Mouse (Mus musculus): ENCODE data around the gene Znrf1. TPM values are rescaled to one million over a fixed set of nuclear protein-coding genes. Genes with fewer than 3 reads are reported as not detected.

Znrf1 gene
- polyA plus RNA-seq, 1 experiment from 2014 or later: 33.8 TPM

GRCm38 (mm10) chr8:111545406-111546156, 9.7 kb downstream of the Znrf1 start:
- peaks cover 4 to 20% of the 10 kb centered on the region in 2 experiments; a peak in 3 of 4 replicates for H3K4me1 ChIP-seq (ENCODE audit: control insufficient read depth in 2 of 2, insufficient read depth in 2 of 2, low read length in 2 of 2)
- WGBS: 75% methylated on average over 8 of the region's 8 CpGs
- no peak overlapping the region for H3K4me3 ChIP-seq (ENCODE audit: control insufficient read depth in 1 of 2, insufficient read depth in 1 of 2, low read depth in 1 of 2, low read length in 2 of 2)
- no peaks in the 10 kb centered on the region for H3K36me3 ChIP-seq (ENCODE audit: control insufficient read depth, insufficient read depth, low read length)
- no peak overlapping the region for H3K27ac ChIP-seq (replicated peaks in 1 of 2; ENCODE audit: control insufficient read depth in 1 of 2, insufficient read depth in 1 of 2, low read depth in 2 of 2, low read length in 2 of 2)
- no peak for ATAC-seq (ENCODE audit: insufficient number of reproducible peaks, insufficient read depth, low FRiP score, low read depth)
- no peaks in the 10 kb centered on the region for H3K27me3 ChIP-seq (ENCODE audit: control insufficient read depth, insufficient read depth, low read length)
- no peak overlapping the region for H3K4me2 ChIP-seq (ENCODE audit: low read length)
- H3K9ac ChIP-seq (ENCODE audit: low read length): no peak overlapping the region
- H3K9me3 ChIP-seq (ENCODE audit: control insufficient read depth, low read length): no peaks in the 10 kb centered on the region

- peaks cover 4 to 20% of the 10 kb centered on the region in 2 experiments; a peak in 3 of 4 replicates for H3K4me1 ChIP-seq (ENCODE audit: control insufficient read depth in 2 of 2, insufficient read depth in 2 of 2, low read length in 2 of 2)
These were observed 11.2 kb downstream of the Znrf1 start for GRCm38 (mm10) chr8:111547144-111547543.

GRCm38 (mm10) chr8:111548201-111548600, 12.3 kb downstream of the Znrf1 start:
- Histone ChIP-seq H3K27ac (replicated peaks in 1 of 2; ENCODE audit: control insufficient read depth in 1 of 2, insufficient read depth in 1 of 2, low read depth in 2 of 2, low read length in 2 of 2) (no peak overlapping the region), H3K4me1 (ENCODE audit: control insufficient read depth in 2 of 2, insufficient read depth in 2 of 2, low read length in 2 of 2) (peaks cover 2 to 25% of the 10 kb centered on the region in 2 experiments; a peak in 3 of 4 replicates), H3K4me3 (ENCODE audit: control insufficient read depth in 1 of 2, insufficient read depth in 1 of 2, low read depth in 1 of 2, low read length in 2 of 2) (no peak overlapping the region), H3K9ac (ENCODE audit: low read length) (no peak overlapping the region), H3K9me3 (ENCODE audit: control insufficient read depth, low read length) (no peaks in the 10 kb centered on the region), H3K27me3 (ENCODE audit: control insufficient read depth, insufficient read depth, low read length) (no peaks in the 10 kb centered on the region), H3K36me3 (ENCODE audit: control insufficient read depth, insufficient read depth, low read length) (no peaks in the 10 kb centered on the region), H3K4me2 (ENCODE audit: low read length) (no peak overlapping the region)
- WGBS: 70% methylated on average over 6 of the region's 6 CpGs
- ATAC-seq (ENCODE audit: insufficient number of reproducible peaks, insufficient read depth, low FRiP score, low read depth): no peak

More at GRCm38 (mm10) chr8:111547144-111547543, 11.2 kb downstream of the Znrf1 start:
- H3K27me3 ChIP-seq (ENCODE audit: control insufficient read depth, insufficient read depth, low read length): no peaks in the 10 kb centered on the region
- H3K4me2 ChIP-seq (ENCODE audit: low read length): no peak overlapping the region
- no peak overlapping the region for H3K27ac ChIP-seq (replicated peaks in 1 of 2; ENCODE audit: control insufficient read depth in 1 of 2, insufficient read depth in 1 of 2, low read depth in 2 of 2, low read length in 2 of 2)
- H3K9me3 ChIP-seq (ENCODE audit: control insufficient read depth, low read length): no peaks in the 10 kb centered on the region
- ATAC-seq (ENCODE audit: insufficient number of reproducible peaks, insufficient read depth, low FRiP score, low read depth): no peak
- H3K4me3 ChIP-seq (ENCODE audit: control insufficient read depth in 1 of 2, insufficient read depth in 1 of 2, low read depth in 1 of 2, low read length in 2 of 2): no peak overlapping the region
- H3K9ac ChIP-seq (ENCODE audit: low read length): no peak overlapping the region
- no peaks in the 10 kb centered on the region for H3K36me3 ChIP-seq (ENCODE audit: control insufficient read depth, insufficient read depth, low read length)
- 88% methylated on average over 3 of the region's 3 CpGs for WGBS

GRCm38 (mm10) chr8:111550002-111550870, 14.3 kb downstream of the Znrf1 start:
- peaks cover 3% of the 10 kb centered on the region; the same call in 1 of the 2 replicates for H3K36me3 ChIP-seq (ENCODE audit: control insufficient read depth, insufficient read depth, low read length)
- no peak overlapping the region for H3K9ac ChIP-seq (ENCODE audit: low read length)
- no peaks in the 10 kb centered on the region for H3K9me3 ChIP-seq (ENCODE audit: control insufficient read depth, low read length)
- H3K4me2 ChIP-seq (ENCODE audit: low read length): 0 out of 2 replicates have a peak overlapping the region, but pooled peaks have one; percentile 11
- peak overlapping the region; percentile 75 for H3K27ac ChIP-seq (replicated peaks in 1 of 2; ENCODE audit: control insufficient read depth in 1 of 2, insufficient read depth in 1 of 2, low read depth in 2 of 2, low read length in 2 of 2)
- ATAC-seq (ENCODE audit: insufficient number of reproducible peaks, insufficient read depth, low FRiP score, low read depth): no peak
- no peak overlapping the region for H3K4me3 ChIP-seq (ENCODE audit: control insufficient read depth in 1 of 2, insufficient read depth in 1 of 2, low read depth in 1 of 2, low read length in 2 of 2)
- 66% methylated on average over 9 of the region's 9 CpGs for WGBS
- H3K4me1 ChIP-seq (ENCODE audit: control insufficient read depth in 2 of 2, insufficient read depth in 2 of 2, low read length in 2 of 2): peaks cover 3 to 21% of the 10 kb centered on the region in 2 experiments; a peak in 3 of 4 replicates
- no peaks in the 10 kb centered on the region for H3K27me3 ChIP-seq (ENCODE audit: control insufficient read depth, insufficient read depth, low read length)

GRCm38 (mm10) chr8:111551511-111552130, 15.7 kb downstream of the Znrf1 start:
- ATAC-seq (ENCODE audit: insufficient number of reproducible peaks, insufficient read depth, low FRiP score, low read depth): no peak

GRCm38 (mm10) chr8:111561824-111562223, 25.9 kb downstream of the Znrf1 start:
- Histone ChIP-seq H3K9me3 (ENCODE audit: control insufficient read depth, low read length) (no peaks in the 10 kb centered on the region), H3K36me3 (ENCODE audit: control insufficient read depth, insufficient read depth, low read length) (no peaks in the 10 kb centered on the region), H3K9ac (ENCODE audit: low read length) (no peak overlapping the region), H3K27ac (replicated peaks in 1 of 2; ENCODE audit: control insufficient read depth in 1 of 2, insufficient read depth in 1 of 2, low read depth in 2 of 2, low read length in 2 of 2) (peak overlapping the region; percentile 81 to 83), H3K27me3 (ENCODE audit: control insufficient read depth, insufficient read depth, low read length) (no peaks in the 10 kb centered on the region), H3K4me2 (ENCODE audit: low read length) (peak overlapping the region; percentile 29), H3K4me3 (ENCODE audit: control insufficient read depth in 1 of 2, insufficient read depth in 1 of 2, low read depth in 1 of 2, low read length in 2 of 2) (no peak overlapping the region), H3K4me1 (ENCODE audit: control insufficient read depth in 2 of 2, insufficient read depth in 2 of 2, low read length in 2 of 2) (peaks cover 22 to 52% of the 10 kb centered on the region in 2 experiments)
- 33% methylated on average over 4 of the region's 4 CpGs for WGBS
- no peak for ATAC-seq (ENCODE audit: insufficient number of reproducible peaks, insufficient read depth, low FRiP score, low read depth)

More at GRCm38 (mm10) chr8:111551511-111552130, 15.7 kb downstream of the Znrf1 start:
- H3K4me2 ChIP-seq (ENCODE audit: low read length): no peak overlapping the region
- no peak overlapping the region for H3K4me3 ChIP-seq (ENCODE audit: control insufficient read depth in 1 of 2, insufficient read depth in 1 of 2, low read depth in 1 of 2, low read length in 2 of 2)
- H3K9me3 ChIP-seq (ENCODE audit: control insufficient read depth, low read length): no peaks in the 10 kb centered on the region
- H3K9ac ChIP-seq (ENCODE audit: low read length): no peak overlapping the region
- H3K36me3 ChIP-seq (ENCODE audit: control insufficient read depth, insufficient read depth, low read length): peaks cover 3% of the 10 kb centered on the region; the same call in 1 of the 2 replicates
- no peaks in the 10 kb centered on the region for H3K27me3 ChIP-seq (ENCODE audit: control insufficient read depth, insufficient read depth, low read length)
- H3K27ac ChIP-seq (replicated peaks in 1 of 2; ENCODE audit: control insufficient read depth in 1 of 2, insufficient read depth in 1 of 2, low read depth in 2 of 2, low read length in 2 of 2): no peak overlapping the region
- peaks cover 4 to 25% of the 10 kb centered on the region in 2 experiments; a peak in 3 of 4 replicates for H3K4me1 ChIP-seq (ENCODE audit: control insufficient read depth in 2 of 2, insufficient read depth in 2 of 2, low read length in 2 of 2)
- 78% methylated on average over 8 of the region's 8 CpGs for WGBS

GRCm38 (mm10) chr8:111562274-111562803, 26.4 kb downstream of the Znrf1 start:
- 0 out of 4 replicates have a peak overlapping the region, but pooled peaks of 1 of the 2 experiments have one; percentile 6 for H3K27ac ChIP-seq (replicated peaks in 1 of 2; ENCODE audit: control insufficient read depth in 1 of 2, insufficient read depth in 1 of 2, low read depth in 2 of 2, low read length in 2 of 2)
- H3K4me2 ChIP-seq (ENCODE audit: low read length): no peak overlapping the region
- H3K9ac ChIP-seq (ENCODE audit: low read length): no peak overlapping the region
- H3K4me1 ChIP-seq (ENCODE audit: control insufficient read depth in 2 of 2, insufficient read depth in 2 of 2, low read length in 2 of 2): peaks cover 22 to 53% of the 10 kb centered on the region in 2 experiments
- no peak for ATAC-seq (ENCODE audit: insufficient number of reproducible peaks, insufficient read depth, low FRiP score, low read depth)
- H3K27me3 ChIP-seq (ENCODE audit: control insufficient read depth, insufficient read depth, low read length): no peaks in the 10 kb centered on the region
- WGBS: 89% methylated on average over 5 of the region's 5 CpGs
- H3K36me3 ChIP-seq (ENCODE audit: control insufficient read depth, insufficient read depth, low read length): no peaks in the 10 kb centered on the region
- no peaks in the 10 kb centered on the region for H3K9me3 ChIP-seq (ENCODE audit: control insufficient read depth, low read length)
- H3K4me3 ChIP-seq (ENCODE audit: control insufficient read depth in 1 of 2, insufficient read depth in 1 of 2, low read depth in 1 of 2, low read length in 2 of 2): no peak overlapping the region
